Mouse (Mus musculus) heart, adult 2 months (tissue): ENCODE measurements around the gene 1700021F05Rik.

Source experiments
- CTCF ChIP-seq: fragments of 200-600 bp; IDR thresholded peaks from 2 replicates; pipeline ENCODE4 v1.8.1; 2022; ENCODE audit warnings: antibody characterized with exemption, mild to moderate bottlenecking, moderate library complexity
- EP300 ChIP-seq: fragments of 200-500 bp; IDR thresholded peaks from 2 replicates; pipeline ENCODE4 v1.6.1; 2011; ENCODE audit warnings: low read depth, low read length, control low read depth; ENCODE audit not compliant: insufficient read depth
- POLR2A ChIP-seq: fragments of 200-500 bp; IDR thresholded peaks from 2 replicates; pipeline ENCODE4 v1.6.1; 2011; ENCODE audit warnings: mild to moderate bottlenecking, low read depth, low read length, control low read depth; ENCODE audit not compliant: insufficient read depth

- no peak for TF ChIP-seq CTCF
- peak; percentile 81 for TF ChIP-seq EP300
- peak; percentile 30; the same call in 1 of the 2 replicates for TF ChIP-seq POLR2A
Measured at GRCm38 (mm10) chr10:43518368-43518767, 22.4 kb downstream of the 1700021F05Rik start.
